Mouse (Mus musculus): ENCODE results near the gene Clec5a.
"Not testable (repeated sequence)": the region's sequence is repeated elsewhere in the genome, so short reads cannot be mapped to it uniquely, and the experiment has no call there.

Clec5a gene

DNA sequence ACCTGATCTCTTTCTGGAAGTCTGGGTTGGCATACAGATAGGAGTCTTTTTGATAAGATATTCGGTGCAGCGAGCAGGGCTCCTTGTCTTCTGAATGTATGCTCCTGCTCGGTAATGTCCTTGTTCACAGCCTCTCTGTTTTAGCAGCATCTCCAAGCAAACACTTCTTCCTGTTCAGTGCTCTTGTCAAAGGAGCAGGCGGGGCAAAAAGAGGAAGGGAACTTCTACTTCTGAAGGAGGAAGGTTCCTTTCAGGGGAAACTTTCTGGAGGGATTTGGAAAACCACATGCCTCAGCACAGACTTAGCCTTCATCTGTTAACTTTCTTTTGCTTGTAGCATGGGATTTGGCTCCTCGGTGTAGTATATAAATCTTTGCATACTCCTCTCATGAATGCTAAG, at the start of gene Clec5a:
TSS of gene Clec5a (minus strand) at position 177 of the 400 bp plus-strand sequence.
- DNase-seq (ENCODE audit: low spot score) = no peak

DNA sequence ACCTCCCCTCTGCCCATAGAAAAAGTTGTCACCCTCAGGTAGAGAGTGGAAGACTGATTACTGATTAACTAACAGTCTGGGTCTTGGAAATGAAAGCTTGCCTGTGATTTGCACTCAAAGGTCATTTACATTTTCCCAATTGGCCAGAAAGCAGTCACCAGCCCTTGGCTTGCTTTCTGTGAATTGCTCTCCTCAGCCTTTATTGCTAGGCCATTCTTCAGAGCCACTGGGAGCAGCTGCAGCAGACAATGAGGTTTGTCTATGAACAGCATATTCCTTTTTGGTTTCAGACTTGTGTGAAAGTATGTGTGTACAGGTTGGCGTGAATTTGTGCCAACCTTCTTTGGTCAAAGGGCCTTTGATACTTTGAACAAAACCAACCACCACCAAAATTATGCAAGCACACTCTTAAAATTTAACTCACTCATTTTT, 49.0 kb upstream of the Clec5a start:
- DNase-seq (ENCODE audit: low spot score) = no peak

DNA sequence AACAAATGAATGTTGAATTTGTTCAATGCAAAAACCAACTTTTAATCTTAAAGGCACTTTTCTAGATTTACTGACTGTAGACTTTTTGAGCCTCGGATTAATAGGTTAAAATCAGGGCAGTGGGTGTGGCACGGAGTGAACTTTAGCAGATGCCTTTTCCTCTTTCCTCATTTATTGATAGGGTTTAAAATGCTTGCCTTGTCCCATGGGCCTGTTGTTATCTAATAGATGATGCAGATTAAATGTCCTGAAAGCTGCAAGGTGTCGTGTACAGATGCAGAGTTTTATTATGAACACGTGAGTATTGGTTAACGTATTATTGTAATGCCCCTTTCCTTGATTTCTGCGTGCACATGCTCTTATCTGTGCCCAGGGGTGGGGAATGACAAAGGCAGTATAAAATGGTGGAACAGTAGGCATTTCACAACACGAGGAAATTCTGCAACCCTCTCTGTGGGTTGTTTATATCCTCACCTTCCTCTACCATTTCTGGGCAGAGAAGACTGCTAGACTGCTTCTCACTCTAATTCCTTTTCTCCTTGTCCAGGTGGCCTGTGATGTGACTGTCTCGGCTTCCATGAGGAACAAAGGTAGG, 42.9 kb upstream of the Clec5a start, which contains the start of gene Mgam:
TSS of gene Mgam (plus strand) at position 426 of the 595 bp plus-strand sequence.
- DNase-seq (ENCODE audit: low spot score) = no peak

DNA sequence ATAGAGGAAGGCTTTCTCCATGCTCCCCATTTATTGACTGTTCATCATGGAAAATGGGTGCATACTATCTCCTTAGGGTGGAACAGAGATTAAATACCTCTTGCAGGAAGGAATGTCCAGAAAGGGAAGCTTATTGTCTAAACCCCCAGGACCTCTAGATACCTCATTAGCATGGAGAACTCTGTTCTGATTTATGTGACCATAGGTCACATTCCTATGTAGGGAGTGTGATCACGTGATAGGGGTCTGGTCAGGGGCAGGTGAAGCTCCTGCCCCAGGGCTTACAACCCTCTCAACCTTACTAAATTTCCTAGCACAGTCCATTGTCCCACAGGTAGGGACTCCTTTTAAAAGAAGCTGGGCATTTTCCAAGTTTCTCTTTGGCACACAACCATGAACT, 40.5 kb upstream of the Clec5a start:
- DNase-seq (ENCODE audit: low spot score) = no peak

DNA sequence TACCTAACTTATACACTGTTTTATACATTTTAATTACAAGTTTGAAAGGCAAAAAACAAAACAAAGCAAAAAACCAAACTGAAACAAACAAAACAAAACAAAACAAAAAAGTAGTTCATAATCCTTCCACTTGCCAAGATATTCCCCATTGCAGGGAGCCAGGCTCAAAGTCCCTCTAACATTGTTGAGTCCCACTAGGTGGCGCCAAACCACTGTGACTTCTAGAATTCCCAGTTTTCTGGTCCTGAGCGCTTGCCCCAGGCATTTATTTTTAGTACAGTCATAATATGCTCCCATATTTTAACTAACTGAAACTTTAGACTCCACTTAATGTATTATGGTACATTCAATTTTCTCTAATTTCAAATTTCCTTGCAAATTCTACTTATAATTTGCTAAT, 32.3 kb upstream of the Clec5a start:
- DNase-seq (ENCODE audit: low spot score) = peak; percentile 33

DNA sequence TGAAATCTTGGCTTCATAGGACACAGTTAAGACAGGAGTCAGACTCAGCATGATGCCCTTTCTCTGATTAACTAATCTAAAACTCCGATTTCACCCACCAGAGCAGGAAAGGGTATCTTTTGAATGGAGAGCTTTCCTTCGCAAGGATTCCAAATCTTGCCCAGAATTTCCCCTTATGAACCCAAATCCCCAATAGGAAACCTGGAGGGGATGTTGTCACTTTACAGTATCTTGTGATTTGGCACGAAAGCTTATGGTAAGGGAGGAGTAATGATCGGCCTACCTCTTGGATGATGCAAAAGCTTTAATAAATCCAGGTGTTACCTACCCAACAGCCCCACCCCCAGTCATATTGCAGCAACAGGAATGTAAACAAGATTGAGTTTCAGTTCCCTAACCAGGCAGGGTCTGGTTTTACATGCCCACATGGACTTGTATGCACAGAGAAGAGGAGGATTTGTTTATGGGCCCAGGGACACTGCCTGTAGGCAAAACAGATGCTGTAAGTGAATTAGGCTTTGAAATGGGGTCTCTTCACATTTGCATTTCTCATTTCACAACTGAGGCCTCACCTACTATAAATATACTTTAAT, 27.7 kb upstream of the Clec5a start, which contains the start of gene Tas2r138:
TSS of gene Tas2r138 (minus strand) at position 51 of the 593 bp plus-strand sequence.
- no peak for DNase-seq (ENCODE audit: low spot score)

DNA sequence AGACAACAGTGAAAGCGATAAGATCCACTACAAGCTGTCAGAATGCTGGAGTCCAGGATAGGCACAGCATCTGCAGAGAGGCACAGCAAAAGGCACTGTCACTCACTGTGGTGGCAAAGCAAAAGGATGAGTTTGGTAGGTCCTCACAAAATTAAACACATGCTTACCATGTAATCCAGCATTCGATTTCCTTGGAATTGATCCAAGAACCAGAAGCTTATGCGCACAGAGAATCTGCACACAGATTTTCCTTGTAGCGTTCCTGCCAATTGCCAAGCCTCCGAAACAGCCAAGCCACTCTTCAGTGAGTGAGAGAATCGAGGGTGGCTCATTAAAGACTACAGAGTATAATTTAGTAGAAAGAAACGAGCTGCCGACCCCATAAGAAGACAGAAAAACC, 24.6 kb upstream of the Clec5a start:
- no peak for DNase-seq (ENCODE audit: low spot score)

DNA sequence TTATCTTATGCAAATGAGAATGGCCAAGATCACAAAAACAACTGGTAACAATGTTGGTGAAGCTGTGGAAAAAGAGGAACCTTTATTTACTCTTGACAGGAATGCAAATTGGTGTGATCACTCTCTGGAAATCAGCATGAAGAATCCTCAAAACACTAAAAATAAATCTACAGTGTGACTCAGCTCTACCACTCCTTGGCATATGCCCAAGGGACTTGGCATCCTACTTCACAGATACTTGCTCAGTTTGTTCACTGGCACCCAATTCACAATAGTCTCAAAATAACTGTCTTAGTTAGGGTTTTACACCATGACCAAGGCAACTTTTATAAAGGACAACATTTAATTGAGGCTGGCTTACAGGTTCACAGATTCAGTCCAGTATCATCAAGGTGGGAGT, 21.8 kb upstream of the Clec5a start:
- no peak for DNase-seq (ENCODE audit: low spot score)

DNA sequence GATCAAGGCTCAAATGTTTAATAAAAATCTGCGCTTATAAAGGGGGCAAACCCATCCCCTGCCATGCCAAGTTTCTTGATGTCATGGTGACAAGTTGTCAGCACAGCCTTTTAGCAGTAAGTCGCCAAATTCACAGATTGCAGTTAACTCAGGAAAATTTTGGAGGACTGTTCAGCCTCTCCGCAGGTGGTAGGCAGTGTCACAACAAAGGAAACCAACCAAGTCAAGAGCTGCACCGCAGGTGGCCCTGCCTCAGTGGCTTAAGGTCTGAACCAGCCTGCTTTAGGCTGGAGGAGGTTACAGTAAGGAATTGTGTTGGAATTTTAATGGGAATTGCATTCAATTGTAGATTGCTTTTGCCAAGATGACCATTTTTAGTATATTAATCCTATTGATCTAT, 12.9 kb upstream of the Clec5a start:
- DNase-seq (ENCODE audit: low spot score) = not testable (repeated sequence)

DNA sequence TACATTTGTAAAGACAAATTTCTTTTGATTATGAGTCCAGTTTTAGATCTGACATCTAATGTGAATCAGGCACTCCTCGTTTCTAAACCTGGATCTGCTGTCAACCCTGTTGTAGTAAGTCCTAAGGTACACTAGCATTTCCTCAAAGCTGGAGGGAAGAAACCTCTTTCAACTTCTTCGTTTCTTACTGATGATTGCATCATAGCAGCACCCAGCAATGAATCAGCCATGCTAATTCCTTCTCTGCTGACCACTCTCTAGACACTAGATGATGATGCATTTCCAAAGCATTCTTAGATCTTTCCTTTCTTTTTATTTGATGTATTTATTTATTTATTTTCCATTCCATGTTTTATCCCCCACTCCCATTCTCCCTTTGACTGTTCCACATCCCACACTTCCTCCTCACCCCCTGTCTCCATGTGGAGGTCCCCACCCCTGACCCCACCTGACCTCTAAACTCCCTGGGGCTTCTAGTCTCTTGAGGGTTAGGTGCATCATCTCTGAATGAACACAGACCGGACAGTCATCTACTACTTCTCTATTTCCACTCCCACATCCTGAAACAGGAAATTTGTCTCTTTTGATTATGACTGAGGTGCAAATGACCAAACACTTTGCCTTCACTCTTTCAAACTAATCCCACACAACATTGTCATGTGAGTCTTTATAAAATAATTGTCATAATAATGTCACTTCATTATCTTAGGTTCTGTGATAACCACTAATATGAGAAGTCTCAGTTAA, 9.4 kb upstream of the Clec5a start:
- no peak for DNase-seq (ENCODE audit: low spot score)

DNA sequence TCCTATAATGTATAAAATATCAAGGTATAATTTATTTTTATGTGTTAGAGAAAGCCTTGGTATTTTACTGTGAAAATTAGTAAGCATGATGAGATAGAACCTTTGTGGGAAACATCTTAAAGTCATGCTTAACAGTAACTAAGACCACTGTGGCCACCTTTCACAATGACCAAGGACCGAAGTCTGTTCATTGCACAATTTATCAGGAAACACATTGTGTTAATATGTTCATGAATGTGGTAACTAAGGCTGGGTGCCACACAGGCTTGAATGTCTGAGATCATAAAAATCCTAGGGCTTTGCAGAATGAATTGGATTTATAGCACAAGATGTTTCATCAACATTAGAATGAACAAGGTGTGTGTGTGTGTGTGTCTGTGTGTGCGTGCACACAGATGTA, 2.7 kb upstream of the Clec5a start:
- no peak for DNase-seq (ENCODE audit: low spot score)

DNA sequence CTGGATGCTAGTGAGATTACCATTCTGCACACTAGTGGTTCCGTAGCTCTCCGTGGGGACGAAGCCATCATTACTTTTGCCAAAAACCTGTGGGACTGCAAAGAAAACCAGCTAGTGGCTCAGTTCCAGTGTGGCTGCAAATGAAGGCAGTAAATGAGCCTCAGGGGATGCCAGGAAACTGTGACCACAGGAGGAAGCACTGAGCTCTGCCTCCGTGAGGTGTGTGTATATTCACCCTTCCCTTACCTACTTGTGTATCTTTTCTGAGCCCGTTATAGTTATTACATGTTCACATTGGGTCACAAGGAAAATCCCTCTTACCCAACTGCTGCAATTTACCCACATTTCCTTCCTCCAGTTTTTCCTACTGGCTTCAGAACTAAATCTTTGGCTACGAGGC, 1.3 kb downstream of the Clec5a start:
- no peak for DNase-seq (ENCODE audit: low spot score)

DNA sequence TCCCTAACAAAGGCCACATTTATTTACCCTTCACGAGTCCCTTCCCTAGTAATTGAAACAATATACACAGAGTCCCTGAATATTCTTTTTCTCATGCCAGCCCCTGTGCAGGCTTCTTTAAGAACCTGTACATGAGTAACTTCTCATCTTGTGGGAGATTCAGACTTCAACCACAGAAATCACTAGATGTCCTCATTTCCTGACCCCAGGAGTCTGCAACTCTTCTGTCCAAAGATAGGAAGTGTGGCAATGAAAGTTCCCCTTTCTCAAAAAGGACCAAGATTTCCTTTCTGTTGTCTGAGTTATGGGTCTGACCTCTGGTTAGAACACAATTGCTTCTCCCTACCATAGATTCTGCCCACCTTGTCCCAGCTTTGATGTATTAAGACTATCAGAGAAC, 9.3 kb downstream of the Clec5a start:
- no peak for DNase-seq (ENCODE audit: low spot score)

DNA sequence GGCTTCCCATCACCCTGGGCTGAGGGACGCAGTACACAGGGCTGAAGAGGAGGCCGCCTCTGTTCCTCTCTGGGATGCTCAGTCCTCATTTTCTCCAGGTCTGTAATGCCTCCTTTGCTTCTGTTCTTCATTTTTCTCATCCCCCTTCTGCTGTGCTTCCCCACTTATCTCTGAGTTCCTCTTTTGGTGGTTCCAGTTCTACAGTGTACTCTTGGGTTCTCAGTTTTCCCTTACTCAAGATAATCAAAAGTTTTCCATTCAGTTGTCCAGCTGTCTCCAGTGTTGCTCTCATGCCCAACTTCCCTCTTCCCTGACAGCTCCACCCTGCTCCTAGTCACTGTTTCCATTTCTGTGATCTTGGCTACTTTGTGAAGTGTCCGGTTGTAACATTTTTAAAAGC, 12.0 kb downstream of the Clec5a start:
- DNase-seq (ENCODE audit: low spot score) = no peak

DNA sequence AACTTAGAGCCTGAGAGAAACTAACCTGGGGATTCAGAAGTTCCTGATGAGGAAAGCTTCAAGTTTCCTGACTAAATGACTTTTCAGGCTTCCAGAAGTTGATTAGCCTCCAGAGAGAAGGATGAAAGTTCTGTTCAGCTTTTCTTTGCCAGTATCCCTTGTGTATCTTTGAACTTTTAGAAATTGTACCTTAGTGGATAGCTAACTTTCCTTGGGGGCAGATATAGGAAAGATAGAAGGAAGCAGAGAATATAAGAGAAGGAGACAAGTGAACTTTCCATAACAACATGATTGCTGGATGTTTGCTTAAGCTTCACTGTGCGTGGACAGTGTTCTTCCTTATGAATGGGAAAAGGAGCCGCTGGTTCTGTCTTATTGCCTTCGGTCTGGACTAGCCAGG, 16.4 kb downstream of the Clec5a start, which contains the start of gene Olfr460:
TSS of gene Olfr460 (plus strand) at position 301 of the 400 bp plus-strand sequence.
- DNase-seq (ENCODE audit: low spot score) = no peak

DNA sequence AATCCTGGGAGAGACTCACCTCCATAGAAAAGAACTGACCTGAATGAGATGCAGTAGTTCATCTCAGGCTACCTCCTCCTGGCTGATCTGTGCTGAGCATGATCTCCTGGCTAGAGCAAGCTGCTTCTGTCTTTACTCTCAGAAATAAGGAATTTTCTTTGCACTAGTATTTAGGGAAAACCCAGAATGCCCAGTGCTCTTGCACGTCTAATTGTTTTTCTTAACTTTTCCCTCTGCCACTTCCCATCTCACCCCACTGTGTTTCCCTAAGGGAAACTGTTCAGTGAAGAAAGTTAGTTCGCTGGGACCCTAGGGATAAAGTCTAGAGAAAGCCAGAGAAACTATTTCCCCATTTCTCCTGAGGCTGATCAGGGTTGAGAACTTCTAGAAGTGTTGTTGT, 30.7 kb downstream of the Clec5a start, which contains the start of gene Olfr461:
TSS of gene Olfr461 (minus strand) at position 101 of the 400 bp plus-strand sequence.
- DNase-seq (ENCODE audit: low spot score) = no peak

DNA sequence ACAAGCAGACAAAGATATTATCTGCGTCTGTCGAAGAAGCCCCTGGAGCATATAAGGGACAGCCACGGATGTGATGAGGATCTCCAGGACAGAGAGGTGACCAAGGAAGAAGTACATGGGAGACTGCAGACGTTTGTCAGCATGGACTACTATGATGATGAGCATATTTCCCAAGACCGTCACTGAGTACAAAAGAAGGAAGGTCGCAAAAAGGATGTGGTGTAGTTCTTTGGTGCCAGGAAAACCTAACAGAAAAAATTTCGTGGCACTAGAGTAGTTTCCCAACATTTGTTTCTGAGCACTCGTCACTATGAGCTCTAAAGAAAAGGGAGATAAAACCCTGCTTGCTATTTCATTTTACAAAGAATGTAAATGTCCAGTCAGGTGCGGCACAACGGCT, 40.9 kb downstream of the Clec5a start:
- DNase-seq (ENCODE audit: low spot score) = no peak
